ENCODE assay signal across 10 mouse cellular contexts in genomic region chr9:115977598-115978240, GRCm38 (mm10).
DNase-seq lines count a peak whose midpoint lies in the region; ATAC-seq and TF ChIP-seq lines count a peak whose summit lies in the region.
"Had no signal": no experiment of that assay in that cellular context is flagged by ENCODE, and none has a peak within 500 bp of the region (broad histone marks: within the 10 kb centered on the region; RNA-seq: fewer than 3 reads in every experiment).

No protein-coding gene starts in this region.

- no peak overlapping the region for H3K27ac ChIP-seq in lung, embryonic 14.5 days (ENCODE audit: low read depth)
- H3K27ac ChIP-seq in lung, postnatal 0 days (ENCODE audit: low read length): no peak overlapping the region

- DNase-seq in lung, embryonic 14.5 days: peak; percentile 11
- no peak for DNase-seq in lung, postnatal 0 days (ENCODE audit: low spot score)
- DNase-seq in cerebellum, adult 9-10 months: peak; percentile 88
- DNase-seq in layer of hippocampus, postnatal 14 days (ENCODE audit: low spot score in 2 of 2): peak; percentile 19 to 58
- DNase-seq in right cerebral cortex, postnatal 4 days: peak; percentile 36
- DNase-seq in thymus, postnatal 36 days: no peak
- DNase-seq: kidney, adult 18-20 months had no signal

- no peaks in the 10 kb centered on the region for H3K27me3 ChIP-seq in lung, embryonic 14.5 days (ENCODE audit: insufficient read depth, low read length)
- H3K27me3 ChIP-seq in lung, postnatal 0 days (replicated peaks; ENCODE audit: insufficient read depth, low read length): no peaks in the 10 kb centered on the region
- H3K27me3 ChIP-seq: Patski had no signal

- H3K4me2 ChIP-seq in lung, embryonic 14.5 days: no peak overlapping the region
- no peak overlapping the region for H3K4me2 ChIP-seq in lung, postnatal 0 days (replicated peaks; ENCODE audit: low read depth, low read length)

- no peaks in the 10 kb centered on the region; the same call in 1 of the 2 replicates for H3K9me3 ChIP-seq in lung, embryonic 14.5 days (ENCODE audit: low read depth, low read length)
- H3K9me3 ChIP-seq in lung, postnatal 0 days (ENCODE audit: low read length): no peaks in the 10 kb centered on the region

- H3K4me1 ChIP-seq in lung, embryonic 14.5 days (ENCODE audit: insufficient read depth): no peaks in the 10 kb centered on the region
- H3K4me1 ChIP-seq in lung, postnatal 0 days (ENCODE audit: insufficient read depth, low read depth, low read length): no peaks in the 10 kb centered on the region

- no peak for ATAC-seq in lung, embryonic 14.5 days (ENCODE audit: insufficient read depth)
- ATAC-seq in lung, postnatal 0 days: no peak
- ATAC-seq in granulocyte monocyte progenitor cell, adult 5-6 weeks (replicated peaks; ENCODE audit: poor library complexity, severe bottlenecking): no peak
- ATAC-seq: midbrain, embryonic 16.5 days; Patski had no signal

- no peak for TF ChIP-seq EP300 in lung, postnatal 0 days (IDR thresholded peaks at IDR 0.05)

- no peak overlapping the region for H3K4me3 ChIP-seq in lung, embryonic 14.5 days (ENCODE audit: low read depth, low read length)
- H3K4me3 ChIP-seq in lung, postnatal 0 days (ENCODE audit: low read depth, low read length): no peak overlapping the region

- 81% methylated on average over 15 of the region's 15 CpGs for WGBS in lung, embryonic 14.5 days
- WGBS in lung, postnatal 0 days: 85% methylated on average over 15 of the region's 15 CpGs

- TF ChIP-seq CTCF in lung, embryonic 14.5 days (IDR thresholded peaks at IDR 0.05; ENCODE audit: low read depth): no peak
- TF ChIP-seq CTCF in lung, postnatal 0 days (IDR thresholded peaks at IDR 0.05): no peak

- H3K36me3 ChIP-seq in lung, embryonic 14.5 days (ENCODE audit: insufficient read depth): no peaks in the 10 kb centered on the region
- H3K36me3 ChIP-seq in lung, postnatal 0 days (ENCODE audit: insufficient read depth, low read length): no peaks in the 10 kb centered on the region

- no peak overlapping the region for H3K9ac ChIP-seq in lung, embryonic 14.5 days
- no peak overlapping the region for H3K9ac ChIP-seq in lung, postnatal 0 days (replicated peaks; ENCODE audit: low read depth)

Comparison
In these comparisons a context has a peak if more than half of its experiments do, and no peak if none do; other contexts are left out.
1. DNase-seq: peak in lung, embryonic 14.5 days (single experiment), cerebellum, adult 9-10 months (single experiment), layer of hippocampus, postnatal 14 days (2 of 2) and right cerebral cortex, postnatal 4 days (single experiment); none in lung, postnatal 0 days (single experiment) and thymus, postnatal 36 days (0 of 2).